Mouse (Mus musculus) E14TG2a.4 (cell line): Measurements from ENCODE around the gene Aldh4a1.

ENCODE experiments used
- H3K27me3 ChIP-seq: 2 replicates; pipeline ENCODE4 v1.6.1; 2014; ENCODE audit warnings: low read length, control low read depth; ENCODE audit not compliant: insufficient read depth
- H3K36me3 ChIP-seq: 2 replicates; pipeline ENCODE4 v1.6.1; 2014; ENCODE audit warnings: low read length, control low read depth; ENCODE audit not compliant: insufficient read depth
- H3K4me1 ChIP-seq: replicated peaks from 2 replicates; pipeline ENCODE4 v1.6.1; 2014; ENCODE audit warnings: low read depth, low read length, control low read depth
- H3K4me3 ChIP-seq: replicated peaks from 2 replicates; pipeline ENCODE4 v1.5.1; 2014; ENCODE audit warnings: mild to moderate bottlenecking, low read length
- H3K9me3 ChIP-seq: 2 replicates; pipeline ENCODE4 v1.6.1; 2014; ENCODE audit warnings: low read length, control low read depth
- CTCF ChIP-seq: conservative IDR thresholded peaks from 2 replicates; pipeline ENCODE4 v1.5.1; 2014; ENCODE audit warnings: low read length
- NANOG ChIP-seq: IDR thresholded peaks from 2 replicates; pipeline ENCODE4 v1.6.1; 2014; ENCODE audit warnings: borderline replicate concordance, low read length, mixed read lengths
- POU5F1 ChIP-seq: IDR thresholded peaks from 2 replicates; pipeline ENCODE4 v1.6.1; 2014; ENCODE audit warnings: low read length, borderline replicate concordance

Aldh4a1 gene

DNA sequence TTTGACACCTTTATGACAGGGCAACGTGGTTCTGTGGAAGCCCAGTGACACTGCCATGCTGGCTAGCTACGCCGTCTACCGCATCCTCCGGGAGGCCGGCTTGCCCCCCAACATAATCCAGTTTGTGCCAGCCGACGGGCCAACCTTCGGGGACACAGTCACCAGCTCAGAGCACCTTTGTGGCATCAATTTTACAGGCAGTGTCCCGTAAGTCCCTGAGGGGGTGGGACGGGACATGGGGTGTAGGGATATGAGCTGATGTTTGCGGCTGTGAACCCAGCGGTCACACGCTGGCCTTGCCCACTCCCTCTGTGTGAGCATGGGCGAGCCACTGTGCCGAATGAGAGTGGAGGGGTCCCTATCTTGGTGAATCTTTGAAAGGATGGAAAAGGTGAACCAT is 15.7 kb downstream of the Aldh4a1 start:
- TF ChIP-seq NANOG (no peak), POU5F1 (no peak), CTCF (no peak)
- Histone ChIP-seq H3K27me3 (peaks cover 17% of the 10 kb centered on the region), H3K4me3 (no peak overlapping the region), H3K9me3 (no peaks in the 10 kb centered on the region), H3K4me1 (peaks cover 59% of the 10 kb centered on the region), H3K36me3 (peaks cover 65% of the 10 kb centered on the region)

DNA sequence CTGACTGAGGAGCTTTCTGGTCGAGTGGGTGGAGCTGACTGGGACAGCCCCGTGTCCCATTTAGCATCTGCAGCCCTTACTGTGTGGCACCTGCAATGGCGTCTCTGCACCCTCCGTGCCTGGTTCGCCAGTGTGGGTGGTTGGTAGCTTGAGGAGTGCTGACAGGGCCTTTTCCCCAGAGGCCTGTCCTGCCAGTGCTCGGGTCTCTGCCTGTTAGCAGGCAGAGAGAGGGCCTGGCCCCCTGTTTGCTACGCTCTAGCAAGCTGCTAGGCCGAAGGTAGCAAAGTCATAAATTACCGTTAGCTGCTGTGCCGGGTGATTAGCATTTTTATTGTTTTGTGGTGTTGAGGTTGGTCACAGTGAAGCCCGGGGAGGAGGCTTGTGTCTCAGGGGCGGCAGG is 17.1 kb downstream of the Aldh4a1 start:
- Histone ChIP-seq H3K9me3 (no peaks in the 10 kb centered on the region), H3K4me1 (peaks cover 68% of the 10 kb centered on the region), H3K27me3 (peaks cover 22% of the 10 kb centered on the region), H3K4me3 (no peak overlapping the region), H3K36me3 (peaks cover 65% of the 10 kb centered on the region)
- no peak for TF ChIP-seq POU5F1
- TF ChIP-seq CTCF = no peak
- no peak for TF ChIP-seq NANOG

GRCm38 (mm10) chr4:139640333-139640732 is 17.7 kb downstream of the Aldh4a1 start:
- H3K36me3 ChIP-seq = peaks cover 65% of the 10 kb centered on the region
- H3K27me3 ChIP-seq = peaks cover 22% of the 10 kb centered on the region
- TF ChIP-seq CTCF (no peak), POU5F1 (no peak), NANOG (no peak)
- H3K4me1 ChIP-seq = peaks cover 68% of the 10 kb centered on the region
- no peaks in the 10 kb centered on the region for H3K9me3 ChIP-seq
- no peak overlapping the region for H3K4me3 ChIP-seq

- peaks cover 65% of the 10 kb centered on the region for H3K36me3 ChIP-seq
- no peaks in the 10 kb centered on the region for H3K9me3 ChIP-seq
- no peak overlapping the region for H3K4me3 ChIP-seq
- peaks cover 68% of the 10 kb centered on the region for H3K4me1 ChIP-seq
- no peak for TF ChIP-seq NANOG
- no peak for TF ChIP-seq POU5F1
- TF ChIP-seq CTCF = no peak
- peaks cover 22% of the 10 kb centered on the region for H3K27me3 ChIP-seq
Observed at GRCm38 (mm10) chr4:139640775-139641174, 18.1 kb downstream of the Aldh4a1 start.

DNA sequence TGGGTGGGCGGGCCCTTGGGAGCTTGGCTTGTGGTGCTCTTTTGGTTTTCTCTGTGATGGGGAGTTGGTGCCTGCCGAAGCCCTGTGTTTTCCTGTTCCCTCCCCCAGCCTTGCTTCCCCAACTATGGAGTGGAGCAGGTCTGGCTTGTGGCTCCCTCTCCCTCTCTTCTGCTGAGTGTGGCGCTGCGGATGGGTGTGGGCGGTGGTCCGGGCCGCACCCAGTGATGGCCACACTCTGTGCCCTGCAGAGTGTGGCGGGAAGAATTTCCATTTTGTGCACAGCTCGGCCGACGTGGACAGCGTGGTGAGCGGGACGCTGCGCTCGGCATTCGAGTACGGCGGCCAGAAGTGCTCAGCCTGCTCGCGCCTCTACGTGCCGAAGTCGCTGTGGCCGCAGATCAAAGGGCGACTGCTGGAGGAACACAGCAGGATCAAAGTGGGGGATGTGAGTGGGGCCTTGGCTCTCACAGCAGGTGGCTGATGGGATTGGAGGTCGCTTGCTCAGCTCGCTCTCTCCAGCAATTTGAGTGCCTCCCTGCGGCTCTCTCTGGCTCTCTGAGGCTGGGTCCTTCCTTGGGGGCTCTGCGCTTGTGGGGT is 19.3 kb downstream of the Aldh4a1 start:
- TF ChIP-seq NANOG (peak; percentile 92), POU5F1 (no peak), CTCF (no peak)
- Histone ChIP-seq H3K9me3 (no peaks in the 10 kb centered on the region), H3K4me3 (peak overlapping the region; percentile 73), H3K27me3 (peaks cover 22% of the 10 kb centered on the region), H3K36me3 (peaks cover 64% of the 10 kb centered on the region), H3K4me1 (peaks cover 65% of the 10 kb centered on the region)

DNA sequence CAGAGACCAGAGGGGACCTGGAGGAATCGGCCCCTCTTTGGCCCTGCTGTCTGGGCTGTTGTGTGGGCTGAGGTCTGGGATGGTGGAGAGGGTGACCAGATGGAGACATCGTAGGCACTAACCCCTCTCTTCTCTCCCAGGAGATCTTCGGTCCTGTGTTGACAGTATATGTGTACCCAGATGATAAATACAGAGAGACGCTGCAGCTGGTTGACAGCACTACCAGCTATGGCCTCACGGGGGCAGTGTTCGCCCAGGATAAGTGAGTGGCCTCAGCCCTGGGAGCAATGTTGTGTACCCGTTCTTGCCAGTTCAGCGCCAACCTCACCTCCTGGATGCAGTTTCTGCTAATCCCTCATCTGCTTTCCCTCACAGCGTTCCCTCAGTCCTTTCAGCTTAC is 21.3 kb downstream of the Aldh4a1 start:
- H3K4me1 ChIP-seq = peaks cover 53% of the 10 kb centered on the region
- H3K9me3 ChIP-seq = no peaks in the 10 kb centered on the region
- peaks cover 22% of the 10 kb centered on the region for H3K27me3 ChIP-seq
- TF ChIP-seq POU5F1 = no peak
- peak; percentile 93 for TF ChIP-seq CTCF
- no peak overlapping the region for H3K4me3 ChIP-seq
- H3K36me3 ChIP-seq = peaks cover 63% of the 10 kb centered on the region

DNA sequence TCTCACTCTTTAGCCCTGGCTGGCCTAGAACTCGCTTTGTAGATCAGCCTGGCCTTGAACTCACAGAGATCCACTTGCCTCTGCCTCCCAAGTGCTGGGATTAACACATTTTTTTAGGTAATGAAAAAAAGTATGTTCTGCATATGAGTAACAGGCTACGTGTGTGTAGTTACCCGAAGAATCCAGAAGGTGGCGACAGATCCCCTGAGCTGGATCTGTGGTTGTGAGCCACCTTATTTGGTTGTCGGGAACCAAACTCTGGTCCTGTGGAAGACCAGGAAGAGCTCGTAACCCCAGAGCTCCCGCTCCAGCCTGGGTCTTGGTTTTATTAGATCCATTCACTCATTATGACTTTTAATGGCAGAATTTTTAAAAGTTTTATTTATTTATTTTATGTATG is 24.2 kb downstream of the Aldh4a1 start:
- H3K27me3 ChIP-seq = peaks cover 14% of the 10 kb centered on the region
- H3K36me3 ChIP-seq = peaks cover 75% of the 10 kb centered on the region
- no peak for TF ChIP-seq NANOG
- TF ChIP-seq POU5F1 = no peak
- TF ChIP-seq CTCF = peak; percentile 80
- peaks cover 31% of the 10 kb centered on the region for H3K4me1 ChIP-seq
- H3K9me3 ChIP-seq = no peaks in the 10 kb centered on the region
- no peak overlapping the region for H3K4me3 ChIP-seq

DNA sequence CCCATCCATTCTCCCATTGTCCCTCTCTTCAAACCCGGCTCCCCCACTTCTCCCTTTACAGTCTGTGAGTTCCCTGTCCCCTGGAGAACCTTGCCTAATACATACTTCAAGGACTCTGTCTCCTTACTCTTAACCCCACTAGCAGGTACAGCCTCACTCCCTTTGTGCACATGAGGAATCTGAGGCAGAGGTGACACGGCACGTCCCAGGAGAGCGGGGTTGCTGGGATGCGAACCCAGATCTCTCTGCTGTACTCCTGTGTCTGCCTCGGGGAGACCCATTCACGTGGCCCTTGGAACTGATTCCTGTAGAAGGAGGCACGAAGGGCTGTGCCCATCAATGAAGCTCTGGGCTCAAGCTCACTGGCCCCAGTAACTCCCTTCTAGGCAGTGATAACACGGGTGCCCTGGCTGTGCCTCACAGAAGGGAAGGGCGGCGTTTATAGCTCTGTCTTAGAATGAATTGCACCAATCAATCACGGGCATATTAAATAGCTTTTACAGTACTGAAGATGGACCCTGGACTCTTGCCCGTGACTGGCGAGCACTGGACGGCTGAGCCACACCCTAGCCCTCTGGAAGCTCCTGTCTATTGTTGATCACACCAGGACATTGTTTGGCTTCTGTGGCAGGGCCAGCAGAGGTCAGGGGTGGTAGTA is 27.5 kb downstream of the Aldh4a1 start:
- Histone ChIP-seq H3K9me3 (no peaks in the 10 kb centered on the region), H3K4me1 (0 out of 2 replicates have a peak, but pooled peaks cover 8% of the 10 kb centered on the region), H3K4me3 (no peak overlapping the region), H3K27me3 (no peaks in the 10 kb centered on the region; the same call in 1 of the 2 replicates), H3K36me3 (peaks cover 47% of the 10 kb centered on the region)
- no peak for TF ChIP-seq NANOG
- no peak for TF ChIP-seq POU5F1
- TF ChIP-seq CTCF = no peak
